Mouse (Mus musculus): ENCODE data around the gene Tbc1d22a.
"Not testable (repeated sequence)": the region's sequence is repeated elsewhere in the genome, so short reads cannot be mapped to it uniquely, and the experiment has no call there.

The Tbc1d22a gene

DNA sequence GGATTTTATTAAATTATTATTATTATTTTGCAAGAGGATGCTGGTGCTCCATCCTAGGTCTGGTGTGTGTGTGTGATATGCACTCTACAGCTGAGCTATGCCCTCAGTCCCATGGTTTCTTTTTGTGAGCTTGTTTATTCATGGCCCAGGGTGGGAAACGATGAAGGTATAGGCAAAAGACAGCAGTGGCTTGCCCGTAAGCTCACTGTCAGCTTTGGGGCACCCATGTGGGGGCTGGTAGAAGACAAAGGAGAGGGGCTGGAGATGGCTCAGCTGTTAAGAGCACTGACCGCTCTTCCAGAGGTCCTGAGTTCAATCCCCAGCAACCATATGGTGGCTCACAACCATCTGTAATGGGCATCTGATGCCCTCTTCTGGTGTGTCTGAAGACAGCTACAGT is 32.9 kb upstream of the Tbc1d22a start:
- not testable (repeated sequence) for DNase-seq (ENCODE audit: low spot score in 2 of 2)

- no peak for DNase-seq (ENCODE audit: low spot score in 2 of 2)
Measured at GRCm38 (mm10) chr15:86181941-86182439, 32.3 kb upstream of the Tbc1d22a start.

DNA sequence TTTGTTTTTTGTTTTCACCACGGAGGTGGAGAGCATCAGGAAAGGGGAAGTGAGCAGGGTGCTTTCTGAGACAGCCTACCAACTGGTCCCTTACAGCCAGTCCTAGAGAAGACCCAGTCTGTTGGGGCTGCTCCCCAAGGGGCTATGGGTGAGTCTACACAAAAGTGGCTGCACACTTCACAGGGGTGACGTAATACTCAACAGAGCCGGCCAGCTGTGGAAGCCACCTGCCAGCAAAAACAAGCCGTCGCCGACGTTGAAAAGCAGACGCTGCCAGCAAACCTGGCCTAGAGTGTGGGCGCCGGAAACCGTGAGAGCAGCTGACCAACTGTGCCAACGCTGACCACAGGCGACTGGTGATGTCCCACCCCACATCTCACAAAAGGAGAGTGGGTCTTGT is 31.6 kb upstream of the Tbc1d22a start:
- no peak for DNase-seq (ENCODE audit: low spot score in 2 of 2)

GRCm38 (mm10) chr15:86183484-86183883 is 30.8 kb upstream of the Tbc1d22a start:
- no peak for DNase-seq (ENCODE audit: low spot score in 2 of 2)

DNA sequence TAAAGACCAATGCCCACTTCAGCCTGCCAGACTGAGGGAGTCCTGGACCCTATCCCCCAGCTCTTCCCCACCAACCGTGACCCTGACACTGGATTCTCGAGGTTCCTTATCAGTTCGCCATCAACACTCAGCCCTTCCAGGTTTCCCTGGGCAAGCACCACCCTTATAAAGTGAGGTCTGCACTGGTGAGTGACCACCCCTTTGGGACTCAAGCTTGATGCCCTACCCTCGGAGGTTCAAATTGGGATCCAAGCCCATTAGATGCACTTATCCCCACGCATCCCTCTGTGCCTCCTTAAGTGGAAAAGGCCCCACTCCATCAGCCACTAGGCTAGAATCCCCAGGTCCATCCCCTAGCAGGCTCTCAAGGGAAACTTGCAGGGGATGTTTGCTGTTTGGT is 30.2 kb upstream of the Tbc1d22a start:
- no peak for DNase-seq (ENCODE audit: low spot score in 2 of 2)

GRCm38 (mm10) chr15:86184851-86185688 is 29.2 kb upstream of the Tbc1d22a start:
- peak in 1 of 2 experiments; percentile 44 for DNase-seq (ENCODE audit: low spot score in 2 of 2)

GRCm38 (mm10) chr15:86185689-86186569 is 28.3 kb upstream of the Tbc1d22a start, which contains the start of gene Cerk:
Cerk (minus strand) TSS chr15:86186141.
- DNase-seq (ENCODE audit: low spot score in 2 of 2) = peak; percentile 55 to 73

GRCm38 (mm10) chr15:86186686-86187085 is 27.6 kb upstream of the Tbc1d22a start:
- DNase-seq (ENCODE audit: low spot score in 2 of 2) = no peak

DNA sequence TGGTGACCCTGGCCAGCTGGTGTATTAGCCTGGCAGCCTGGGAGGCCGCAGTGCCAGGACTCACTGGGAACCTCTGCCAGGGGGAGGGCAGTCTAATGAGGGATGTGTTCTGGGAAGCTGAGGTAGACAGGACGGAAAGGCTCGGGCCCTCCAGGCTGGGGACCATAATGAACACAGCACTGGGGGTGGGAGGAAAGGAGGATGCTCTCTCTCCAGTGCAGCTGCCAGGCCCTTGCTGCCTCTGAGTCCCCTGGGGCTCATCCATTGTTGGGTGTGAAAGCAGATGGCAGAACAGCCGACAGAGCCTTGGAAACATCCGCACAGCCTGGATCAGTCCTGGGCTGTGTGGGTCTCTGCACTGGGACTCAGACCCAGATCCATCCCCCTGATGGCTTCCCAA is 26.1 kb upstream of the Tbc1d22a start:
- DNase-seq (ENCODE audit: low spot score in 2 of 2) = no peak

DNA sequence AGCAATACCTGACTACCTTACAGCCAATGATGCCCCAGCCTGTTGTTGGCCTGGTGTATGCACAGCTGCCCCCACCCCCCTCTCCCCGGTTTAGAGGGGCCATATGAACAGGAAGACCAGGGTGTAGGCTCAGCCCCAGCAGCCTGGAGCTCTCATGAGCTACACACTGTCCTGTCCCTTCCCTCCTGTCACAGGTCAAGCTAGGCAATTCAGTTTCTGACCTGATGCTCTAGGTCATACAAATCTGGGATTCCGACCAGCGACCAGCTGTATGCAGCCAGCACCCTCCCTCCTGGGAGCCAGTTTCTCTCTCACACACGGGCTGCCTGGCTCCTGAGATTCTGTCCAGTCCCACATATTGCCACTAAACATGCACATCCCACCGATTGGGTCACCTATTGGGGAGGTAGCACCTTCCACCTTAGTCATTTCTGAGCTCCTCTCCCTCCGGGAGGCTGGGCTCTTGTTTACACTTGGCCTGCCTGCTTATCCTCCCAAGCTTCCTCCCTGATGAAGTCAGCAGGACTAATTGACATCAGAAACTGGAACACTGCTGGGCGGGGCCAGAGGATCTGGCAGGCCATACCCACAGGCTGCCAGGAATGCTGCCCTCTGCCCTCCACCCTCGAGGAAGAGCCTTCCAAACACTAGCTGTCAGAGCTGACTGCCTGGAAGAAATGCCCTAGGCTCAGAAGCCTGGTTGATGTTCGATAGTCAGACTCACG is 25.4 kb upstream of the Tbc1d22a start:
- no peak for DNase-seq (ENCODE audit: low spot score in 2 of 2)

DNA sequence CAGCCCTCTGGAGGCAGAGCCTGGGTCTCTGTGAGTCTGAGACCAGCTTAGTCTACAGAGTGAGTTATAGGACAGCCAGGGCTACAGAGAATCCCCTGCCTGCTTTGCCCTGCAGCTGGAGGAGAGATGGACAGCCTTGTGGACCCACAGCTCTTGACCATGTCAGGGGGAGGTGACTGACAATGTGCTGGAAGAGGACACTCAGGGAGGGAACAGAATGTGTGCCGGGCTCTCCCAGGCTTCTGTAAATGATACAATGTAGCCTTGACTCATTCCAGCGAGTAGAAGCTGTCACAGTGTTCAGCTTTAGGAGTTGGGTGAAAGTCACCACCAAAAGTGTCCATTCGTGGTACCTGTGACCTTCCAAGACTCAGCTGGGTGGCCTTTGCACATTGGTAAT is 23.9 kb upstream of the Tbc1d22a start:
- no peak for DNase-seq (ENCODE audit: low spot score in 2 of 2)

- DNase-seq (ENCODE audit: low spot score in 2 of 2) = no peak
Measured at GRCm38 (mm10) chr15:86191505-86191904, 22.8 kb upstream of the Tbc1d22a start.

GRCm38 (mm10) chr15:86191933-86192332 is 22.3 kb upstream of the Tbc1d22a start:
- no peak for DNase-seq (ENCODE audit: low spot score in 2 of 2)

DNA sequence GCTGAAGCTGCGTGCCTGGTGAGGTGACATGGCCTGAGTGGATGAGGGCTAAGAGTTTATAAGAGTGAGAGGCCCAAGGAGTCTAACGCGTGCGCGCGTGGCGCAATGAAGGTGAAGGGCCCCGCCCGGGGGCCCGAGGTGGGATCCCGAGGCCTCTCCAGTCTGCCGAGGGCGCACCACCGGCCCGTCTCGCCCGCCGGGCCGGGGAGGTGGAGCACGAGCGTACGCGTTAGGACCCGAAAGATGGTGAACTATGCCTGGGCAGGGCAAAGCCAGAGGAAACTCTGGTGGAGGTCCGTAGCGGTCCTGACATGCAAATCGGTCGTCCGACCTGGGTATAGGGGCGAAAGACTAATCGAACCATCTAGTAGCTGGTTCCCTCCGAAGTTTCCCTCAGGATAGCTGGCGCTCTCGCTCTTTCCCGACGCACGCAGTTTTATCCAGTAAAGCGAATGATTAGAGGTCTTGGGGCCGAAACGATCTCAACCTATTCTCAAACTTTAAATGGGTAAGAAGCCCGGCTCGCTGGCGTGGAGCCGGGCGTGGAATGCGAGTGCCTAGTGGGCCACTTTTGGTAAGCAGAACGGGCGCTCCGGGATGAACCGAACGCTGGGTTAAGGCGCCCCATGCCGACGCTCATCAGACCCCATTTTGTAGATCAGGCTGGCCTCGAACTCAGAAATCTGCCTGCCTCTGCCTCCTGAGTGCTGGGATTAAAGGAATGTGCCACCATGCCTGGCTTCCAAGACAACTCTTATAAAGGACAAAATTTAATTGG is 19.4 kb upstream of the Tbc1d22a start:
- DNase-seq (ENCODE audit: low spot score in 2 of 2) = not testable (repeated sequence)

DNA sequence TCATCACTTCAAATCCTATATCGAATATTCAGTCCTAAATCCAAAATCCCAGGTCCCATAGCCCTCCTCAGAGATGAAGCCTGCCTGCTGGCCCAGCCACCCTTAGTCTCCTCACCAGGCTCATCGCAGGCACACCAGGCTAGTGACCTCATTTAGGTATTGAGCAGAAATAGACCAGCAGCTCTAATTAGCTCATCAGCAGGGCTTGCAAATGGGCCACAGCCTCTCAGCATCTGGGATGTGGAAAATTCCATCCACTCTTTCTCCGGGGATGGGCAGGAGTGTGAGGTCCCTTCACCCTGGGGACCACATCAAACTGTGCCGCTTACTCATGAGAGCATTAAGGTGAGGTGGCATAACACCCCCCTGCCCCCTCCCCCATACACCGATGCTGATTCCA is 15.2 kb upstream of the Tbc1d22a start:
- no peak for DNase-seq (ENCODE audit: low spot score in 2 of 2)

DNA sequence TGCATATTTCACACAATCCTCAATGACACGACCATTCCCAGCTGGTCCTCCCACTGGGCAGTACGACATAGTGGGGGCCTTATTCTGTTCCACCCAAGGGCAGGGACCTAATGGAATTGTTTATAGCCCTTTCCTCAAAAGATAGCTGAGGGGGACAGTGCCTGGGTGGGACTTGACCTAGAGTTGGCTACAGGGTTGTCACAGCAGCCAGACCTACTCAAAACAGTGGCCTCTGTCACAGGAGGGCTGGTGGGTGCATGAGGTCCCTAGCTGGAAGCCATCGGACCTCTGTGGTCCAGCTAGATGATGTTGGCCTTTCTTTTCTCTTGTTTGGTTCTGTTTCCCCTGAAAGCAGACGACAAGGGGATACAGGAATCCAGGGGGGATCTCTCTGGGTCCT is 14.8 kb upstream of the Tbc1d22a start:
- DNase-seq (ENCODE audit: low spot score in 2 of 2) = no peak

- no peak for DNase-seq (ENCODE audit: low spot score in 2 of 2)
Measured at GRCm38 (mm10) chr15:86200169-86200568, 14.1 kb upstream of the Tbc1d22a start.

DNA sequence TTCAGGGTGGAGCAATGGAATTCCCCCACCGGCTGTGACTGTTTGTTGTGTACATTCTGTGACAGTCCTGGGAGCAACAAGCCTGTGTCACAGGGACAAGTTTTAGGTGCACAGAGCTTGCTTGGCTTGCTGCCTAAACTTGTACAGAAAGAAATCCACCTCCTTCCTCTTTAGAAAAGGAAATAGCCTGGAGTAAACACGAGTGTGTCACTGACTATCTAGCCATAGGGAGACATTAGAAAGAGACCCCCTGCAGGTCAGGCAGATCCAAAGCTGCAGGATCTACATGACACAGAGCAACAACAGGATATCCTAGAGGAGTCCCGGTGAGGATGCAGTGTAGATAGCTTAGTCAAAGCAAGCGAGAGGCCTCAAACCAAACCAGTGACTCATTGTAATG is 13.2 kb upstream of the Tbc1d22a start:
- no peak for DNase-seq (ENCODE audit: low spot score in 2 of 2)

DNA sequence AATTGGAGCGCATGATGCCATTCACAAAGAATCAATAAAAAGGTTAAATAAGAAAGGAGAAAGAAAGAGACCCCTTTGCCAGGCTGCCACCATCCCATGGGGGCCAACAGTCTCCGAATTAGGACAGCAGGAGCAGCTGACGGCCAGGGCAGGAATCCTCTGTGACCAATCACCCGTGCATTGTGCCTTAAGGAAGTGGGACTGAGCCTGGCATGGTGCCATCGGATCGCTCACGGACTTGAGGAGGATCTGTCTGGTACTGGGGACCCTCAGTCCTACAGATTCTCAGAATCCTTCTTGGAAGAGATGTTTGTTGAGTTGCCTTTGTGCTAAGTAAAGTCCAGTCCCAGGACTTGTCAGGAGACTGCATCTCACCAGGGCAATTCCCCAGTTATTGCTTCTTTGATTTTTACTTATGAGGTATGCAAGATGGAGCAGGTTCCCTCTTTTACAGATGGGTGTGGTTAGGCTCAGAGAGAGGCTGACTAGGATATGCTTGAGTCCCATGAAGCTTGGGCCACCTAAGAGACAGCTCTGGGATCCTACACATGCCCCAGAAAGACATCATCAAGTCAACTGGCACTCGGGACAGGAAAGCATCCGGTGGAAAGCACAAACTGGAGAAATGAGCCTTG is 12.4 kb upstream of the Tbc1d22a start:
- DNase-seq (ENCODE audit: low spot score in 2 of 2) = no peak

- no peak for DNase-seq (ENCODE audit: low spot score in 2 of 2)
Measured at GRCm38 (mm10) chr15:86202640-86203039, 11.6 kb upstream of the Tbc1d22a start.

All from frontal cortex, postnatal 25 days (tissue).